Mouse (Mus musculus): ENCODE results near the gene Lrrc66.
A peak's percentile ranks its signal among the peaks of the same experiment; 100 is the strongest.
"Not testable (repeated sequence)": the region's sequence is repeated elsewhere in the genome, so short reads cannot be mapped to it uniquely, and the experiment has no call there.

The Lrrc66 gene

DNA sequence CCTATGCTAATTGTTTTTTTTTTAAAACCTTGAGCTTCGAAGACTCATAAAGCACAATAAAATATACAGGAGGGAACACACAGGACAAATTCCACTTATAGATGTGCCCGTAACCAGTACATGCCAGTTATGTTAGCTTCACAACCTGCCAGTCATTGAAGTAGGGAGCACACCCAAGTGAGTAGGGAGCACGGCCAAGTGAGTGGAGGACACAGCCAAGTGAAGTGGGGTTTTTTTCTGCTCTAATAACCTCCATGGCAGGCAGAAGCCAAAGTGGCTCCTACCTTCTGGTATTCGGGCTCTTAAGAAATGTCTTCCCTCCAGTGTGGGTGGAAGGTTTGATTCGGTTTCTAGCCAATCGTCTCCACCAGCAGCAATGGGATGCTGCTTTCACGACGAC is 19.0 kb downstream of the Lrrc66 start:
- DNase-seq (ENCODE audit: low spot score), result no peak

DNA sequence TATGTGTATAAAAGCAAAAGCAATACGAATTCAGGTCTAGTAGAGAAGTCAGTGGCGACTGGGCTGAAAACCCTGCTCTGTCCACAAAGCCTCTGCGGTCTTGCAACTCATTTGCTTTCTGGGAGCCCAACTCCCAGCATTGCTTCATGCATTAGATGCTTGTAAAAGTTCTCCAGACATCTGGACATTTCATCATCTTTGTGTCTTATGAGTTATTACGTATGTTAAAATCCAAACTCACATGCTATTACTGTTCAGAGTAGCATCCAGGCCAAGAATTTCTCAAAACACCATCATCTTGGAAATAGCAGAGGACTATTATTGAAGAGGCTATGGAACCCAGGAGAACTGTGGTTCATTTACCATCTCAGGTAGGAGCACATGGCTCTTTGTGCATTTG is 21.3 kb downstream of the Lrrc66 start:
- no peak for DNase-seq (ENCODE audit: low spot score)

DNA sequence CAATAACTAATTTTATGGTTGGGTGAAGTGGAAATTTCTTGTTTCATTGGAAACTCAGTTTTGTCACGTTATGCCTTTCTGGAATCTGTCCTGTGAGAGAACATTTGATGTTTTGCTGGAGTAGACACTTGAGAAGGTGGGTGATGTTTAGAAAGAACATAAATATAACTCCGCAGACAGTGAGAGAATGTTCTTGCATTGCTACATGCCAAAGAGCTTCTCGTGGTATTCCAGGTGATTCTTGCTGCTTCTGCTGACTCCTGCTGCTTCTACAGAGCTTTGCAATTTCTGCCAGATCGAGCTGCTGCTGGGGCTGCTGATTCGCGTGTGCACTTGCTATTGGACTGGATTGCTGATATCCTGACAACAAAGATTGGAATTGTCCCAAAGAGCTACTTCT is 27.4 kb downstream of the Lrrc66 start:
- DNase-seq (ENCODE audit: low spot score), result no peak

DNA sequence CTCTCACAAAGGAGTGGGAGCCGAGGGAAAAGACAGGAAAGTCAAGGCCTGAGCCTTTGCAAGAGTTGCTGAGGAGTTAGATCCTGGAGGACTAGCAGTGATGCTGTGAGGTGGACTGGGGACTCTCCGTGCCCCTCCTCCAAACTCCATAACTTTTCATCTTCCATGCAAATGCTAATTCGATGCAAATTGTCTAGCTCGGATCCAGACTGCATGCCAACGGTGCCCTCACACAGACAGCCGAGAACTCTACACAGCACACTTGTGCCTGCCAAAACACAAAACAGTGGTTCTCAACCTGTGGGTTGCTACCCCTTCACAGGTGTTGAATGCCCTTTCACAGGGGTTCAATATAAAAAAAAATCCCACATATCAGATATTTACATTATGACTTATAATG is 27.8 kb downstream of the Lrrc66 start:
- no peak for DNase-seq (ENCODE audit: low spot score)

DNA sequence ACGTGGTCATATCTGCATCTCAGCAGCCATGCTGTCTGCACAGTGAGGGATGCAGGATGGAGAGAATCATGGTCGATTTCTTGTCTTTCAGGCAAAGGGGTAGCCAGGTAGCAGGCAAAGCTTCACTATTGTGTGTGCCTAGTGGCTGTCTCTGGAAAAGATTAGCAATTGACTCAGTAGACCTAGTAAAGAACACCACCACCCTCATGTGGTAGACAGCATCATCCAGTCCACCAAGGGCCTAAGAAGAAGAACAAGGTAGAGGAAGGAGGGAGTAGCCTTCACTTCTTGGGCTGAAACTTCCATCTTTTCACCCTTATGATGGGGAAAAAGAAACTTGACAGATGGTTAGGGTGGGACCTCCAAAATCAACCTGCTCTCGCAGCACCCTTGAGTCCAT is 29.5 kb downstream of the Lrrc66 start:
- no peak for DNase-seq (ENCODE audit: low spot score)

DNA sequence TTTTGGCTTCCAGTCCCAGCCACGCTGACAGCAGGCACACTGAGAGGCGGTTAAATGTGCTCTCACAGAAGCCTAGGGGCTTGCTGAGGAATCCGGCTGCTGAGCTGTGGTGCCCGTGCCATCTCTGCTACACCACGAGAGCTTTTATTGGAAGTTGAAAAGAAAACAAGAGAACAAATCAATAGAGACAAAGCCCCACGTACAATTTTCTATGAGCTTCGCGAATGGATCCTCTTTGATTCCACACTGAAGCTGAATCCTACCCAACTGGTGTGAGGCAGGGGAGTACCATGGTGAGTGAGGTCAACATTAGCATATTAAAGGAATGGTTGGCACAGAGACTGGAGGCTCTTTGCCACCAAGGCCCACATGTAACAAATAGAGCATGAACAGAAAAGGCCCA is 31.0 kb downstream of the Lrrc66 start:
- no peak for DNase-seq (ENCODE audit: low spot score)

DNA sequence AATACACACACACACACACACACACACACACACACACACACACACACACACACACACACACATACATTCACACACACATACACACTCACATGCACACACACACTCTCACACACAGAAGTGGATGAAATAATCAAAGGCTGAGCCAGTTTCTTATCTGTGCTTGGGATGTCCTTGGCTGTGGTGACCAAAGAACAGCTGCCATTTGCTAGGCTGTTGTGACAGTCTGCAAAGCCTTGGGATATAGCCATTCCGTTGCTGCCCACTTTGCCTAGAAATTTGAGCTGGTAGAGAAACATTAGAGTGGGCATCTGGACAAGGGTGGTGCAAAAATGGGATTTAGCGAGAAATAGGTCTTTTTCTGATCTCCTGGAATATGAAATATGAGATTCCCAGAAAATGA is 32.3 kb downstream of the Lrrc66 start:
- no peak for DNase-seq (ENCODE audit: low spot score)

DNA sequence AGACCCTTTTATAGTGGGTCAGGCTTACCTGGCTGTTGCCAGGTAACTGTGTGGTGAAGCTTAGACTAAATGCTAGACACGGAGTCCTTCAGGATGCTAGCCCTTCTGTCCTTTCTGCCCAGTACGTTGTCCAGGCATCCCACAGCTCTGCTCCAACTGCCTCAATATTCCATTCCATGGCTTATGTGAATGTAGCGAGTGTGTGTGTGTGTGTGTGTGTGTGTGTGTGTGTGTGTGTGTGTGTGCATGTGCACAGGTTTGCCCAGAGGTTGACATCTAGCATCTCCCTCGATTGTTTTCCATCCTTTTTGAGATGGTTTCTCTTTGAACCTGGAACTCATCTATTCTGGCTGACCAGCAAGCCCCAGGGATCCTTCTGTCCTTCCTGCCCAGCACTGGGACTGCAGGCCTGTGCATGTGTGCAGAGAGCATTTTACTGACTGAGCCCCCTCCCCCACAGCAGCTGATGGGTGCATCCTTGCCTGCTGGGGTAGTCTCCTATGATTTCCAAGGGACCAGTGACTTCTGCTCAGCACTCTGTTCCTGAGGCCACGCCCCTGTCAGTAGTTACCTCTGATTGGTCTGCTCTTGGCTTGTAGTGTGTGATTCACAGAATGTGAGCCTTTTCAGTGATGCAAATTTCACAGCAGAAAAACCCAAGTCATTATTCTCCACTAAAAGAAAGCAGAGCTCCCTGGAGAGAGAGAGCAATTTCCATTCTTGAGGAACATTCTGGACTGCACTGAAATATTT is 33.2 kb downstream of the Lrrc66 start:
- DNase-seq (ENCODE audit: low spot score), result peak; percentile 36

DNA sequence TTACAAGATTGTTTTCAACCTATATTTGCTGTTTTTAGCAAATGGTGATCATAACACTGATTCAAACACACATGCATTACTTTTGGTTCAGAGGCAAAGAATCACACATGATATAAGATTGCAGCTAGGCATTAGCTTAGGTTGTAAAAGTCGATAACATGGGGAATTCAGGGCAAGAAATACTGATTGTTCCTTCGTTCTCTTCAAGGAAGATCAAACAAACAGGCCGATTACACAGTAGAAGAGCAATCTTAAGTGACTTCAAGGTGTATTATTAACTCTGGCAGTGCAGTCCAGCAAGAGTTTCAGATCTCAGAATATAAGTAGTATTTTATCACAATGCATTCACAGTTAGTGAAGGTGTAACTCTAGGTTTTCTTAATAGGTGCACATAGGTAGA is 45.2 kb downstream of the Lrrc66 start:
- DNase-seq (ENCODE audit: low spot score), result no peak

DNA sequence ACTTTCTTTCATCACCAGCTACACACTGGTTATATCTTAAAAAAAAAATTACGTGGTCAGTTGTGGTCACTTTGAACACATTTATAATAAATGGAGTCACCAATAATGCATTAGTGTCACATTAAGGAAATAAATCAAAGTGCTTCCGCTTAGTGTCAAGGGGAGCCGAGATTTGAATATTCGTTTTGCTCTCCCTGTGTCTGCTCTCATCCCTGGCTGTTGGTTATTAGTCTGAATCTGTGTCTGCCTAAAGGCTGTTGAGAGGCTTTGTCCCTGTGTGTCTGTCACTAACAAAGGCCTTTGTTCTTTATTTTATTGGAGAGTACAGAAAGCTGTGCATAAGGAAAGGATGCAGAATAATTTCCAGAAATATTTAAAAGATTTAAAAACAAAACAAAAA is 45.7 kb downstream of the Lrrc66 start:
- no peak for DNase-seq (ENCODE audit: low spot score)

DNA sequence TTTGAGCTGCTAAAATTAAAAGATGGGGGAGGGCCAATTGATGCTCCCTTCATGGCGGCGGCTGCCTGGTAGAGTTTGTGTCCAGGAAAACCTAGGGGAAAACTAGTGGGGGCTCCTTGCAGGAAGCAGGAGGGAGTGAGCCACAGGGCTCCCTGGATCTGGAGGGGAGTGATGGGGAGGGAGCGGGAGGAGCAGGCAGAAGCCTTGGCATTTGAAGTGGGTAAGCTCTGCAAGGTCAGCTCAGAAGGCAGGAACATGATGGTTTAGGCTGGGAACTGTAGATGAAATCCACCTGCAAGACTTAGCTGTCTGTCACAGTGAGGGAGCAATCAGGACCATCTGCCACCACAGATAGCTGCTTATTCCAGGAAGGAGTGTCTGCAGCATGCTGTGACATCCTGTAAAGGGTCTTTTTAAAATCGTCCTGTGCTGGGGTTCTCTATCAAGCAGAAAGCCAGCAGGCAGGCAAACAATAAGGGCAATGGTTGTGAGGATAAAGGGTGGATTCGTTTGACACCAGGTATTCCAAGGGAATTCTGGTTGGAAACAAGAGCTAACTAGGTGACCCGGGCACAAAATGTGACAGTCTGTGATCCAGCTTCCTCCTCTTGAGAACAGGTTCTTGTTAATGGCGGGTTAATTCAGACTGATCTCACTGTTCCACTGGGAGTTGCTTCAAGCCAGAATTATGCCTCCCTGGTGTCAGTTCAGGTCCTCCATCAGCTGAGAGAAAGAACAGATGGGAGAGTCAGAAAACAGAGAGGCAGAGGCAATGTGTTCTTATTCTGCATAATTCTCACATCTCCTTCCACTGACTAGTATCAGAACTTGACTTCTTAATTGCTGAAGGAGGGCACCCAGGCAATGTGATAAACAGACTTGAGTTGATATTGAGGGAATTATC is 46.9 kb downstream of the Lrrc66 start:
- DNase-seq (ENCODE audit: low spot score), result no peak

DNA sequence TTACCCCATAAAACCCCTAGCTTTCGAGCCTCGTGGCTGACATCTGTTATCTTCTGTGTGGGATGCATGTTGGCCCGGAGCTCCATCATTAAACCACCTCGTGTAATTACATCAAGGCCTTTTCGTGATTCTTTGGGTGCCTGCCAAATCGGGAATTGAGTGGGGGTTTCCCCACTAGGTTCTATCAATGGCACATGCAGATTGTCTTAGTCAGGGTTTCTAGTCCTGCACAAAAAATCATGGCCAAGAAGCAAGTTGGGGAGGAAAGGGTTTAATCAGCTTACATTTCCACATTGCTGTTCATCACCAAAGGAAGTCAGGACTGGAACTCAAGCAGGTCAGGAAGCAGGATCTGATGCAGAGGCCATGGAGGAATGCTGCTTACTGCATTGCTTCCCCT is 48.3 kb downstream of the Lrrc66 start:
- DNase-seq (ENCODE audit: low spot score), result not testable (repeated sequence)

DNA sequence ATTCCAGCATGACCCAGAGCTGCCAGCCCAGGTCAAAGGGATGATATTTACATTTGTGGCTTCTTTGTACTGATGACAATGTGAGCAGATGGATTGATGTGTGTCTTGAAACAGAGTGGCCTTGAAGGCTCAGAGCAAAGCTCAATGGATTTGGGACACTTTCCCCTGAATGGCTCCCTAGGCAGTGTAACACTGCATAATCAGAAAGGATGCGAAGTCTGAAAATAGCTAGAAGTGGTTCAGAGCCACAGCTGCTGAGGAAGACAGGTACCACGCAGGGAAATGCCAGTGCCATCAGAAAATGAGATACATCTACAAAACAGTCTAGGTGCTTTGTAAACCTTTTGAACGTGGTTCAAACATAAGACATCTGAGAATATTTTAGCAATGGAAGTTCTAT is 54.2 kb downstream of the Lrrc66 start:
- no peak for DNase-seq (ENCODE audit: low spot score)

DNA sequence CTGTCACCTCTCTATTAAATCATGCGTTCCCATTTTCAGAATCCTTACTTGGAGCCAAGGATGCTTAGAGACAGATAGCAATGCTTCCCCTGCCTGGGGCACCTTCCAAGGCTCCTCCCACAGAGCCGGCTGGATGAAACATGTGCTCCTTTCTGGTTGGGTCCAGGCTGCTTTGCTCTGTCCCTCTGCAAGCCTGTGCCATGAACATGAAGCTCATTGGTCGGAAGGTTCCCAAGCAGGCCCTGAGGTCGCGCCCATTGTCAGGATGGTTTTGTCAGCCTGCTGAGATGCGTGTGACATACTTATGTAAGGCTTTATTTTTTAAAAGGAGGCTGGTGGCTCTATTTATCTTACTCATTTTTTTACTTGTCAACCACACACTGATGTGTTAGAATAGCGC is 55.6 kb downstream of the Lrrc66 start:
- no peak for DNase-seq (ENCODE audit: low spot score)

DNA sequence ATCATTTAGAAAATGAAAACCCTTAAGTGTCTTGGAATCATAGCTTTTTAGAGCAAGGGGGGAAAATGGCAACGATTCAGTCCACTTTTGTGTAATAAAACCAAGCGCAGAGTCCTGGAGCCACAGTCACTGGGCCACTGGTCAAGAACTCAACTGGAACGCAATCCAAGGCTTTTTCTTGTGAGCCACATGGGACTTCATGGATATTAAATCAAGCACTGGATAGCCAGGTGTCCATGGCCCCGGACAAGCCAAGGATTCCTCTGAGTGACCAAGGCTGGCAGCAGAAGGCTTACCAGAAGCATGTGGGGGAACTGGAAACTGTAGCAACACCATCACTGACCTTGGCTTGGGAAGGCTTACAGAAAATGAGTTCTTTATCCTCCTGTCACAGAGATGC is 57.7 kb downstream of the Lrrc66 start:
- DNase-seq (ENCODE audit: low spot score), result no peak

DNA sequence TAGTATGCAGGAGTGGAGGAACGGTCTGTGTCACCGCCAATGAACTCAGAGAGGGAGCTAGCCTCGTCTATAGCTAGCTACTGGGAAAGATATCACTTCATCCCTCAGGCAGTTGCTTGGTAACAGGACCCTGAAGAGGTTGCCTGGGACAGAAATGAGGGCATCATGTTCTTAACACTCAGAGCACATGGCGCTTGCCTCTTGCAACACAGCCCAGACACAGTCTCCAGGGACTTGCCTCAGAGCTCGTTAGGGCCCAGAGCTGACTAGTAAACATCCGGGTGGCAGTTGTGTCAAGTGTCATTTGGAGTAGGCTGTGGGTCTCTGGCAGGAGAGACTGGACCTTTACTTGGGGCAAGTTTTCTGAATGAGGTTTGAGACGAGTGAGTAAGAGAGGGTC is 58.5 kb downstream of the Lrrc66 start:
- no peak for DNase-seq (ENCODE audit: low spot score)

DNA sequence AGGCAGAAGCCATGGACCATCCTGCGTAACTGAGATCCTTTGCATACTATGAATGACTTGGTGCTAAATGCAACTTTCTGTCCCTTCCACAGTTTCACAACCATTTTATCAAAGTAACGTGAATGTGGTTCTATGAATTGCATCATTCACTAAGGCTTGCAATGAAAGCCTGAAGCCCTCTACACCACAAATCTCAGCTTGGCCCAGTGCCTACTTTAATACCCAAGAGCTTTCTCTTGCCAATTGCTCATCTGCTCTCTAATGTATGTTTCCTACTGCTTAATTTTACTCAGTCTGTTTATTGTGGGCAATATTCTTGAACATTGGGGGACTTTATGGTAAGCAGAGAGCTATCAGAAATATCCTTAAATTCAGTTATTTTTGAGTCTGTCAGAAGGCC is 59.5 kb downstream of the Lrrc66 start:
- no peak for DNase-seq (ENCODE audit: low spot score)

DNA sequence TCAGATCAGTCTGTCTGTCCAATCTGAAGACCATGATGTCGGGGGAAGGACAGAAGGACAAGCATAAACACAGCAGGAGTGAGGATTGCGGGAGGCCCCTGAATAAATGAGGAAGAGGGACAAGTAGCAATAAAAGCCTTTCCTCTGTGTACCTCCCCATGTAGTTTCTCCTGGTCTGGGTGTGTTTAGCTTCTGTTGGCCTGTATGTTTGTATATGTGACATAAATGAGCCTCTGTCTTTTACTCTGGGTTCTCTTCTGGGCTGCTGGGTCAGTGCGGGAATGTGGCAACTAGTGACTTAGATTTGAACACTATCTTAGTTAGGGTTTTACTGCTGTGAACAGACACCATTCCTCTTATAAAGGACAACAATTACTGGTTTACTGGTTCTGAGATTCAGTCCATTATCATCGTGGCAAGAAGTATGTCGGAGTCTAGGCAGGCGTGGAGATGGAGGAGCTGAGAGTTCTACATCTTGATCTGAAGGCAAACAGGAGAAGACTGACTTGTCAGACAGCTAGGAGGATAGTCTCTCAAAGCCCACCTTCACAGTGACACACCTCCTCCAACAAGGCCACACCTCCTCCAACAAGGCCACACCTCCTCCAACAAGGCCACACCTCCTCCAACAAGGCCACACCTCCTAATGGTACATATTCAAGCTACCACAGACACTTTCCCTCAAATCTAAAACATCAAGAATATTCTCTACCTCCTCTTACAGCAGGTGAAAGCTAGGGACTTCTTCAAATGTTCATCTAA is 60.8 kb downstream of the Lrrc66 start:
- no peak for DNase-seq (ENCODE audit: low spot score)

DNA sequence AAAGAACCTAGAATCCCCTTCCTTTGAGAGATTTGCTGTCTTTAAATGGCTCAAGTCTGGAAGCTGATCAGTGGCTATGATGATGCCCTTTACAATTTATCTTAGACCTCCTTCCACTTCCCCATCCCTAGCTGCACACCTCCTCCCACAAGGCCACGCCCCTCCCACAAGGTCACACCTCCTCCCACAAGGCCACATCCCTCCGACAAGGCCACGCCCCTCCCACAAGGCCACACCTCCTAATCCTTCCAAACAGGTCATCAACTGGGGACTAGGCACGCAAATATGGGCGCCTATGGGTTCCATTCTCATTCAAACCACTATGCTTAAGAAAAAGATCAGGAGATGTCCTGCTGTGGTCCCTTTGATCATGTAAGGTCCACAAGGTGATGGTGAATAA is 63.1 kb downstream of the Lrrc66 start:
- DNase-seq (ENCODE audit: low spot score), result no peak

DNA sequence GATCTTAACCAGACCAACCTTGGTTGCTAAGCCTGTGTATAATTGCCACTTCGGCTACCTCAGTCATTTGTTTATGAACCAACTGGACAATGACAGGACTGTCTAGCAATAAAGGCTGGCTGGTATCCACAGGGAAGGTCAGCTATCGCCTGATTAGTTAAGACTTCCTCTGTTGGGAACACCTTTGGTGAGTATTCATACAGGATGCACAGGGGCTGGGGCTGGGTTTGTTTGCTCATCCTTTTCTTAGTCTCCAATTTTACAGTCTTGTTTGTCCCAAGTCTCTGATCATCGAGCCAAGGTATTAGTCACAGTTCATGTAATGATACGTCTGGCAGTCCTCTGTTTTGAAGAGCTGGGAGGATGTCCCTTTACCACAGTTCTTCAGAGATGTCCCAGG is 65.4 kb downstream of the Lrrc66 start:
- DNase-seq (ENCODE audit: low spot score), result no peak

DNA sequence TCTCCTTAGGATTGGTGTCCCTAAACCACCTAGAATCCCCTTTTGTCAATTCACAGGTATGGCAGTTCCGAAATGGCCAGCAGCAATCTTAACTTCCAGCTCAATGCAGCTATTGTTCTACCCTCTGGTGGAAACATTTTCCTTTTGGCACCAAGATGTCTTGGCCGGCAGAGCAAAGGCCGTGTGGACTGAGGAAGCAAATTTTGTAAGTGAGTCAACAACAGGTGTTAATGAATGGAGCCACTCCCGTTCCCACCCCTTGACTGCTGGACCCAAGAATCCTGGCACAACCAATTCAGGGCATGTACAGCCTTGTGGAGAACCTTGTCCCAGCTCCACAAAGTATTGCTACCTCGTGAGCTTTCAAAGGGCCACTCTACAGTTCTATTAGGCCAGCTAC is 66.2 kb downstream of the Lrrc66 start:
- DNase-seq (ENCODE audit: low spot score), result no peak

DNA sequence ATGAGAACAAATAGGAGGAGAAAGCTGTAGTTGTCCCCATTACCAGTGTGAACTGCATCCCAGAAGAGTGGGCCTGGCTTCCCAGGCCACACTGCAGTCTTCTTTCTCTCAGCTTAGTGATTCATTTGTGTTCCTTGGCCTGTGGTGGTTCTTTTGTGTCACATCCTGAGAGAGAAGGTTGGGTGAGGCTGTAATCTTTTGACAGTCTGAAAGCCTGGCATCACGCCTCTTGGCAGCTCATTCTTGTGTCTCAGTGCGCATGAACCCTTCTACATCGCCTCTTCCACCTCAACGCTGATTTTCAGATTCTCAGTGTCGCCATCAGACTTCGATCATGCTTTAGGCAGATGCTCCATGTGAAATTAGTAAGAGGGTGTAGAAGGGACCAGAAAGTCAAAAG is 68.3 kb downstream of the Lrrc66 start:
- no peak for DNase-seq (ENCODE audit: low spot score)

DNA sequence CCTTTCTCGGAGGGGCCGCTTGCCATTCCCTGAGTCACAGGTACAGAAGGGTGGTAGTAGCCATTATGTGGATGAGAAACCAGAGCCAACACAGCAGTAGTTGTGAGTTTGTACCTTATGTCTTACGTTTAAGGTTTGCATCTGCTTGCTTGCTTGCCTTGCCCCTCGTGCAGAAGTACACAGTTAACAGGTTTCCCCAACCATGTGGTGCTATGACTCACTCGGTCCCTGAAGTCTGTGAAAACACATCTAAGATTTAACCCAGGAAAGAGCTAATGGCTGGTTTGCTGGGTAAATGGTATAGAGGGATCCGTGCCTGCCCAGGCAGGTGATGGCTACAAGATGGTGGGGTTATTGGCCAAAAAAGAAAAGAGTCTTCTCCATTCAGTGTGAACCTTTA is 73.6 kb downstream of the Lrrc66 start:
- no peak for DNase-seq (ENCODE audit: low spot score)
